Mouse (Mus musculus): ENCODE measurements at regions not wholly inside any gene's neighbourhood (a gene's known extent, or its start where the extent isn't known, plus 50 kb on each side); places are given as distances from the start of the nearest gene placed in this dataset.

- no peak for TF ChIP-seq CTCF (conservative IDR thresholded peaks at IDR 0.05; ENCODE audit: insufficient read depth, insufficient read length, low read depth, low read length)
- no peak for TF ChIP-seq POLR2A (IDR thresholded peaks at IDR 0.05; ENCODE audit: low read depth, low read length)
These were observed 53.7 kb upstream of the Comtd1 start for GRCm38 (mm10) chr14:21902456-21902855.

Data from kidney, adult 2 months (tissue).